ENCODE assay signal across 24 mouse cellular contexts in genomic region chr15:87333527-87333926, GRCm38 (mm10).
"Had no signal": no experiment of that assay in that cellular context is flagged by ENCODE, and none has a peak within 500 bp of the region (broad histone marks: within the 10 kb centered on the region; RNA-seq: fewer than 3 reads in every experiment).

No protein-coding gene starts in this region.

- H3K4me1 ChIP-seq: heart, embryonic 13.5 days; heart, embryonic 15.5 days; limb, embryonic 10.5 days; limb, embryonic 12.5 days; liver, embryonic 13.5 days; liver, embryonic 15.5 days had no signal

- DNase-seq: gastrocnemius, postnatal 14 days; heart, adult 11 months; heart, adult 2 months; heart, postnatal 14 days; heart, postnatal 36 days; kidney, adult 11 months; kidney, adult 8-10 months; kidney, postnatal 10 days; kidney, postnatal 4 days; liver; liver, embryonic 13.5 days had no signal

- H3K4me3 ChIP-seq: heart, adult 2 months; heart, embryonic 13.5 days; heart, embryonic 15.5 days; hindbrain, embryonic 13.5 days; hindbrain, embryonic 15.5 days; layer of hippocampus, adult 2 months; left cerebral cortex, adult 2 months; limb, embryonic 10.5 days; limb, embryonic 12.5 days; liver, embryonic 13.5 days; liver, embryonic 15.5 days had no signal

- H3K9ac ChIP-seq: heart, embryonic 13.5 days; heart, embryonic 15.5 days; hindbrain, embryonic 13.5 days; hindbrain, embryonic 15.5 days; limb, embryonic 12.5 days; liver, embryonic 13.5 days; liver, embryonic 15.5 days had no signal

- ATAC-seq: hindbrain, postnatal 0 days; intestine, embryonic 16.5 days had no signal

- H3K36me3 ChIP-seq: heart, embryonic 13.5 days; heart, embryonic 15.5 days; hindbrain, embryonic 13.5 days; hindbrain, embryonic 15.5 days; limb, embryonic 10.5 days; limb, embryonic 12.5 days; liver, embryonic 13.5 days; liver, embryonic 15.5 days had no signal

- H3K27me3 ChIP-seq: heart, embryonic 13.5 days; heart, embryonic 15.5 days; hindbrain, embryonic 13.5 days; hindbrain, embryonic 15.5 days; liver, embryonic 13.5 days; liver, embryonic 15.5 days had no signal

- H3K9me3 ChIP-seq: heart, embryonic 13.5 days; heart, embryonic 15.5 days; hindbrain, embryonic 13.5 days; hindbrain, embryonic 15.5 days; limb, embryonic 10.5 days; limb, embryonic 12.5 days; liver, embryonic 15.5 days had no signal

- H3K4me2 ChIP-seq: heart, embryonic 11.5 days; heart, embryonic 13.5 days; heart, embryonic 15.5 days; hindbrain, embryonic 13.5 days; hindbrain, embryonic 15.5 days; limb, embryonic 12.5 days; liver, embryonic 11.5 days; liver, embryonic 13.5 days; liver, embryonic 15.5 days had no signal

- H3K27ac ChIP-seq: heart, adult 2 months; heart, embryonic 13.5 days; heart, embryonic 15.5 days; hindbrain, embryonic 13.5 days; hindbrain, embryonic 15.5 days; hindbrain, postnatal 0 days; layer of hippocampus, adult 2 months; left cerebral cortex, adult 2 months; limb, embryonic 10.5 days; limb, embryonic 12.5 days; liver, embryonic 13.5 days; liver, embryonic 15.5 days had no signal
